Mouse (Mus musculus) ES-Bruce4 (cell line): ENCODE results near the gene Acot11.

Source experiments
- CTCF ChIP-seq: IDR thresholded peaks from one replicate; pipeline ENCODE4 v1.8.1; 2011; ENCODE audit warnings: low read depth, low read length
- EP300 ChIP-seq: IDR thresholded peaks from 2 replicates; pipeline ENCODE4 v1.6.1; 2011; ENCODE audit warnings: low read depth, low read length; ENCODE audit not compliant: insufficient read depth
- POLR2A ChIP-seq: IDR thresholded peaks from one replicate; pipeline ENCODE4 v1.8.1; 2011; ENCODE audit warnings: low read length; ENCODE audit not compliant: insufficient read depth

GRCm38 (mm10) chr4:106804201-106804909 lies 443 bp downstream of the Acot11 start:
- TF ChIP-seq CTCF (no peak), POLR2A (no peak), EP300 (no peak)
